Comparison of ENCODE assay signal across 11 mouse cellular contexts in genomic region chr10:110982771-110983170, GRCm38 (mm10).
"Had no signal": no experiment of that assay in that cellular context is flagged by ENCODE, and none has a peak within 500 bp of the region (broad histone marks: within the 10 kb centered on the region; RNA-seq: fewer than 3 reads in every experiment).

No protein-coding gene starts in this region.

- H3K9me3 ChIP-seq: limb, embryonic 10.5 days; liver, embryonic 13.5 days; midbrain, embryonic 13.5 days had no signal

- H3K27ac ChIP-seq: left cerebral cortex, adult 2 months; limb, embryonic 10.5 days; liver, embryonic 13.5 days; midbrain, embryonic 13.5 days had no signal

- ATAC-seq: inflammation-experienced regulatory T-cells, adult 6 months; intestine, postnatal 0 days; lung, postnatal 0 days had no signal

- H3K4me1 ChIP-seq: limb, embryonic 10.5 days; midbrain, embryonic 13.5 days had no signal

- H3K9ac ChIP-seq: liver, embryonic 13.5 days; midbrain, embryonic 13.5 days had no signal

- H3K4me3 ChIP-seq: left cerebral cortex, adult 2 months; limb, embryonic 10.5 days; liver, embryonic 13.5 days; midbrain, embryonic 13.5 days had no signal

- H3K27me3 ChIP-seq: liver, embryonic 13.5 days; midbrain, embryonic 13.5 days had no signal

- H3K4me2 ChIP-seq: liver, embryonic 13.5 days; midbrain, embryonic 13.5 days had no signal

- DNase-seq: liver, embryonic 13.5 days; lung, adult 2 months; lung, postnatal 36 days; right cerebral cortex, postnatal 14 days; thymus, postnatal 36 days had no signal
